Mouse (Mus musculus): ENCODE data around the gene Mob1b.

GRCm38 (mm10) chr5:88692586-88692985, 28.1 kb upstream of the Mob1b start:
- TF ChIP-seq CTCF (IDR thresholded peaks at IDR 0.05; ENCODE audit: borderline replicate concordance, insufficient read depth, low read length) (no peak), POLR2A (IDR thresholded peaks at IDR 0.05; ENCODE audit: low read depth, low read length) (no peak)
